Mouse (Mus musculus): ENCODE data around the gene Endov. TPM values are rescaled to one million over a fixed set of nuclear protein-coding genes. Genes with fewer than 3 reads are reported as not detected.

Endov gene
- total RNA-seq, 2 experiments from 2014 or later = 35.8 to 35.9 TPM

- DNase-seq (ENCODE audit: low spot score in 2 of 2) = no peak
- no peak; the same call in 1 of the 2 replicates for TF ChIP-seq CTCF (conservative IDR thresholded peaks at IDR 0.05)
- Histone ChIP-seq H3K27ac (peak overlapping the region; percentile 92), H3K4me3 (peak overlapping the region; percentile 93)
Observed at GRCm38 (mm10) chr11:119543816-119544517, 52.8 kb downstream of the Endov start.

GRCm38 (mm10) chr11:119544518-119545105, 53.5 kb downstream of the Endov start:
- H3K27ac ChIP-seq = peak overlapping the region; percentile 92
- no peak for TF ChIP-seq CTCF (conservative IDR thresholded peaks at IDR 0.05)
- peak overlapping the region; percentile 93 for H3K4me3 ChIP-seq
- peak in 1 of 2 experiments; percentile 23 for DNase-seq (ENCODE audit: low spot score in 2 of 2)

GRCm38 (mm10) chr11:119545281-119545680, 54.1 kb downstream of the Endov start:
- Histone ChIP-seq H3K4me3 (peak overlapping the region; percentile 93), H3K27ac (peak overlapping the region; percentile 92)
- TF ChIP-seq CTCF (conservative IDR thresholded peaks at IDR 0.05) = no peak

GRCm38 (mm10) chr11:119545741-119546495, 54.8 kb downstream of the Endov start:
- peak; percentile 57 for TF ChIP-seq CTCF (conservative IDR thresholded peaks at IDR 0.05)
- peak overlapping the region; percentile 92 for H3K27ac ChIP-seq
- peak overlapping the region; percentile 93 for H3K4me3 ChIP-seq
- no peak for DNase-seq (ENCODE audit: low spot score in 2 of 2)

More at GRCm38 (mm10) chr11:119545281-119545680, 54.1 kb downstream of the Endov start:
- DNase-seq (ENCODE audit: low spot score in 2 of 2) = no peak

- TF ChIP-seq CTCF (conservative IDR thresholded peaks at IDR 0.05) = no peak
- H3K4me3 ChIP-seq = peak overlapping the region; percentile 93
- H3K27ac ChIP-seq = peak overlapping the region; percentile 92
- no peak for DNase-seq (ENCODE audit: low spot score in 2 of 2)
Observed at GRCm38 (mm10) chr11:119546496-119547182, 55.5 kb downstream of the Endov start.

GRCm38 (mm10) chr11:119547183-119547921, 56.2 kb downstream of the Endov start, which contains the start of gene Nptx1:
Gene Nptx1 (minus strand): TSS chr11:119547753.
- Histone ChIP-seq H3K27ac (peak within 1 kb of the TSS; percentile 92), H3K4me3 (peak within 1 kb of the TSS; percentile 93)
- peak; percentile 69 to 86 for DNase-seq (ENCODE audit: low spot score in 2 of 2)
- no peak for TF ChIP-seq CTCF (conservative IDR thresholded peaks at IDR 0.05)

- DNase-seq (ENCODE audit: low spot score in 2 of 2) = peak in 1 of 2 experiments; percentile 12
- Histone ChIP-seq H3K27ac (peak overlapping the region; percentile 92), H3K4me3 (peak overlapping the region; percentile 93)
- TF ChIP-seq CTCF (conservative IDR thresholded peaks at IDR 0.05) = no peak
Observed at GRCm38 (mm10) chr11:119547951-119548591, 56.9 kb downstream of the Endov start.

GRCm38 (mm10) chr11:119548741-119549370, 57.7 kb downstream of the Endov start:
- H3K27ac ChIP-seq = peak overlapping the region; percentile 92
- DNase-seq (ENCODE audit: low spot score in 2 of 2) = no peak
- peak; percentile 57 for TF ChIP-seq CTCF (conservative IDR thresholded peaks at IDR 0.05)
- peak overlapping the region; percentile 93 for H3K4me3 ChIP-seq

- no peak for TF ChIP-seq CTCF (conservative IDR thresholded peaks at IDR 0.05)
- DNase-seq (ENCODE audit: low spot score in 2 of 2) = peak in 1 of 2 experiments; percentile 21
Observed at GRCm38 (mm10) chr11:119549371-119549811, 58.2 kb downstream of the Endov start.

GRCm38 (mm10) chr11:119550546-119551335, 59.6 kb downstream of the Endov start:
- DNase-seq (ENCODE audit: low spot score in 2 of 2) = peak in 1 of 2 experiments; percentile 47
- Histone ChIP-seq H3K4me3 (no peak overlapping the region), H3K27ac (peak overlapping the region; percentile 29; the same call in 1 of the 2 replicates)
- no peak for TF ChIP-seq CTCF (conservative IDR thresholded peaks at IDR 0.05)

More at GRCm38 (mm10) chr11:119549371-119549811, 58.2 kb downstream of the Endov start:
- H3K4me3 ChIP-seq = peak overlapping the region; percentile 93
- H3K27ac ChIP-seq = peak overlapping the region; percentile 92
